Mouse (Mus musculus) G1E (cell line): ENCODE data around the gene Tcerg1l. TPM values are rescaled to one million over a fixed set of nuclear protein-coding genes. Genes with fewer than 3 reads are reported as not detected.

Source experiments
- ATAC-seq: 2 replicates; pipeline ENCODE4 v1.8.0; 2016; ENCODE audit warnings: mild to moderate bottlenecking; ENCODE audit not compliant: insufficient number of reproducible peaks, poor library complexity, low FRiP score, severe bottlenecking; ENCODE audit errors: extremely low read depth
- DNase-seq: peaks from one replicate; pipeline ENCODE4 v3.0.0; 2012; ENCODE audit warnings: low spot score
- H3K27me3 ChIP-seq: 2 replicates; pipeline ENCODE4 v1.6.1; 2012; ENCODE audit warnings: mild to moderate bottlenecking, low read length, inconsistent platforms; ENCODE audit not compliant: insufficient read depth
- H3K36me3 ChIP-seq: replicated peaks from 2 replicates; pipeline ENCODE3; 2012; ENCODE audit warnings: mild to moderate bottlenecking, inconsistent platforms
- H3K4me1 ChIP-seq: 2 replicates; pipeline ENCODE4 v1.6.1; 2012; ENCODE audit warnings: low read depth, low read length, inconsistent platforms, mixed read lengths; ENCODE audit not compliant: insufficient read depth
- H3K4me3 ChIP-seq: 2 replicates; pipeline ENCODE4 v1.5.1; 2012; ENCODE audit warnings: low read depth, mild to moderate bottlenecking, inconsistent platforms, low read length, moderate library complexity, mixed read lengths
- H3K9me3 ChIP-seq: replicated peaks from 2 replicates; pipeline ENCODE4 v1.6.1; 2012; ENCODE audit warnings: inconsistent platforms
- CTCF ChIP-seq: IDR thresholded peaks from 2 replicates; pipeline ENCODE4 v1.5.1; 2012; ENCODE audit warnings: low read depth, low read length, inconsistent platforms, mixed read lengths
- GATA1 ChIP-seq: IDR thresholded peaks from 2 replicates; pipeline ENCODE4 v1.6.1; 2012; ENCODE audit warnings: borderline replicate concordance, low read length, inconsistent platforms, mixed read lengths
- GATA2 ChIP-seq: IDR thresholded peaks from 2 replicates; pipeline ENCODE4 v1.6.1; 2012; ENCODE audit warnings: low read depth, low read length, inconsistent platforms, borderline replicate concordance
- POLR2AphosphoS5 ChIP-seq: IDR thresholded peaks from 2 replicates; pipeline ENCODE4 v1.6.1; 2012; ENCODE audit warnings: low read depth, low read length, inconsistent platforms; ENCODE audit not compliant: insufficient replicate concordance
- TAL1 ChIP-seq: conservative IDR thresholded peaks from 2 replicates; pipeline ENCODE4 v1.6.1; 2012; ENCODE audit warnings: low read depth, low read length, inconsistent platforms, mixed read lengths
- polyA plus RNA-seq: library from polyadenylated mRNA; stranded (reverse); fragments of >175 nt; gene quantifications from 2 replicates; pipeline ENCODE4 v1.2.3, GENCODE M21; 2012
- total RNA-seq, 2 experiments: library from RNA; stranded (forward) in 1 of 2; stranded (reverse) in 1 of 2; fragments of 200-1000 nt in 1 of 2; fragments of >200 nt in 1 of 2; fragmentation: Nextera tagmentation in 1 of 2; gene quantifications; 2 replicates each; pipeline ENCODE4 v1.2.3; 2014 to 2017

The Tcerg1l gene
- total and polyA plus RNA-seq, 3 experiments = 0.11 TPM; not detected in 2

- H3K4me3 ChIP-seq = no peak overlapping the region
- H3K4me1 ChIP-seq = no peaks in the 10 kb centered on the region
- no peak for DNase-seq
- TF ChIP-seq POLR2AphosphoS5 = no peak
- TF ChIP-seq GATA1 = no peak
- no peak for TF ChIP-seq CTCF
- TF ChIP-seq GATA2 = no peak
- TF ChIP-seq TAL1 = no peak
- H3K9me3 ChIP-seq = peaks cover 75% of the 10 kb centered on the region
- ATAC-seq = no peak
- H3K36me3 ChIP-seq = no peaks in the 10 kb centered on the region
- no peaks in the 10 kb centered on the region for H3K27me3 ChIP-seq
Measured at GRCm38 (mm10) chr7:138338451-138338850, 59.1 kb downstream of the Tcerg1l start.

- TF ChIP-seq POLR2AphosphoS5 = no peak
- TF ChIP-seq GATA1 = no peak
- no peak for TF ChIP-seq GATA2
- no peak for TF ChIP-seq CTCF
- TF ChIP-seq TAL1 = no peak
- ATAC-seq (no peak), DNase-seq (no peak)
- Histone ChIP-seq H3K27me3 (no peaks in the 10 kb centered on the region), H3K4me1 (no peaks in the 10 kb centered on the region), H3K4me3 (no peak overlapping the region), H3K9me3 (peaks cover 74% of the 10 kb centered on the region), H3K36me3 (no peaks in the 10 kb centered on the region)
Measured at GRCm38 (mm10) chr7:138337946-138338345, 59.6 kb downstream of the Tcerg1l start.

GRCm38 (mm10) chr7:138332504-138333168, 64.9 kb downstream of the Tcerg1l start:
- ATAC-seq (no peak), DNase-seq (no peak)
- Histone ChIP-seq H3K36me3 (no peaks in the 10 kb centered on the region), H3K4me1 (no peaks in the 10 kb centered on the region), H3K27me3 (no peaks in the 10 kb centered on the region), H3K4me3 (no peak overlapping the region), H3K9me3 (peaks cover 70% of the 10 kb centered on the region)
- TF ChIP-seq GATA2 (no peak), POLR2AphosphoS5 (no peak)

GRCm38 (mm10) chr7:138331266-138331665, 66.3 kb downstream of the Tcerg1l start:
- Histone ChIP-seq H3K9me3 (peaks cover 71% of the 10 kb centered on the region), H3K4me3 (no peak overlapping the region), H3K36me3 (no peaks in the 10 kb centered on the region), H3K4me1 (no peaks in the 10 kb centered on the region), H3K27me3 (no peaks in the 10 kb centered on the region)
- DNase-seq (no peak), ATAC-seq (no peak)
- no peak for TF ChIP-seq CTCF
- no peak for TF ChIP-seq GATA1
- no peak for TF ChIP-seq POLR2AphosphoS5
- no peak for TF ChIP-seq GATA2
- TF ChIP-seq TAL1 = no peak

- DNase-seq = no peak
- no peak for TF ChIP-seq CTCF
- TF ChIP-seq TAL1 = no peak
- TF ChIP-seq GATA1 = no peak
- no peak for TF ChIP-seq GATA2
- no peak for TF ChIP-seq POLR2AphosphoS5
- no peaks in the 10 kb centered on the region for H3K27me3 ChIP-seq
Measured at GRCm38 (mm10) chr7:138328637-138329036, 68.9 kb downstream of the Tcerg1l start.

GRCm38 (mm10) chr7:138326760-138327159, 70.8 kb downstream of the Tcerg1l start:
- no peak for TF ChIP-seq TAL1
- TF ChIP-seq CTCF = no peak
- TF ChIP-seq POLR2AphosphoS5 = no peak
- no peak for TF ChIP-seq GATA2
- no peak for TF ChIP-seq GATA1
- Histone ChIP-seq H3K4me3 (no peak overlapping the region), H3K4me1 (no peaks in the 10 kb centered on the region), H3K27me3 (no peaks in the 10 kb centered on the region), H3K36me3 (no peaks in the 10 kb centered on the region), H3K9me3 (peaks cover 67% of the 10 kb centered on the region)
- DNase-seq (no peak), ATAC-seq (no peak)

More at GRCm38 (mm10) chr7:138328637-138329036, 68.9 kb downstream of the Tcerg1l start:
- H3K36me3 ChIP-seq = no peaks in the 10 kb centered on the region
- no peak for ATAC-seq
- H3K4me1 ChIP-seq = no peaks in the 10 kb centered on the region
- peaks cover 61% of the 10 kb centered on the region for H3K9me3 ChIP-seq
- no peak overlapping the region for H3K4me3 ChIP-seq

GRCm38 (mm10) chr7:138313733-138314132, 83.8 kb downstream of the Tcerg1l start:
- DNase-seq = no peak
- H3K9me3 ChIP-seq = peaks cover 42% of the 10 kb centered on the region
- no peak for ATAC-seq
- no peak overlapping the region for H3K4me3 ChIP-seq
- H3K4me1 ChIP-seq = no peaks in the 10 kb centered on the region
- no peak for TF ChIP-seq CTCF
- no peak for TF ChIP-seq GATA1
- no peak for TF ChIP-seq TAL1
- no peak for TF ChIP-seq POLR2AphosphoS5
- no peak for TF ChIP-seq GATA2
- H3K36me3 ChIP-seq = no peaks in the 10 kb centered on the region
- H3K27me3 ChIP-seq = no peaks in the 10 kb centered on the region
